Mouse (Mus musculus) kidney, adult 2 months (tissue): ENCODE measurements at regions not wholly inside any gene's neighbourhood (a gene's known extent, or its start where the extent isn't known, plus 50 kb on each side); places are given as distances from the start of the nearest gene placed in this dataset.
A peak's percentile ranks its signal among the peaks of the same experiment; 100 is the strongest.

Experiments
- DNase-seq: peaks from one replicate; pipeline ENCODE4 v3.0.0; 2021
- H3K27ac ChIP-seq: fragments of 200-500 bp; 2 replicates; pipeline ENCODE4 v1.5.1; 2012; ENCODE audit warnings: low read depth, low read length, control low read depth, inconsistent platforms; ENCODE audit not compliant: insufficient read depth
- H3K27me3 ChIP-seq: fragments of 200-500 bp; replicated peaks from 2 replicates; pipeline ENCODE4 v1.6.1; 2012; ENCODE audit warnings: mild to moderate bottlenecking, moderate library complexity, low read length, inconsistent platforms; ENCODE audit not compliant: control insufficient read depth, insufficient read depth
- H3K36me3 ChIP-seq: fragments of 200-500 bp; 2 replicates; pipeline ENCODE4 v1.6.1; 2012; ENCODE audit warnings: mild to moderate bottlenecking, moderate library complexity, low read length, inconsistent platforms; ENCODE audit not compliant: control insufficient read depth, insufficient read depth
- H3K4me1 ChIP-seq: fragments of 200-500 bp; 2 replicates; pipeline ENCODE4 v1.6.1; 2011; ENCODE audit warnings: low read length; ENCODE audit not compliant: control insufficient read depth, insufficient read depth
- H3K4me3 ChIP-seq: fragments of 200-500 bp; 2 replicates; pipeline ENCODE4 v1.5.1; 2011; ENCODE audit warnings: mild to moderate bottlenecking, low read depth, low read length, control low read depth; ENCODE audit not compliant: insufficient read depth
- CTCF ChIP-seq: fragments of 200-500 bp; conservative IDR thresholded peaks from 2 replicates; pipeline ENCODE4 v1.5.1; 2011; ENCODE audit warnings: low read depth, mild to moderate bottlenecking, control low read depth, low read length, moderate library complexity, mixed read lengths; ENCODE audit not compliant: insufficient read depth, insufficient read length
- POLR2A ChIP-seq: fragments of 200-500 bp; IDR thresholded peaks from one replicate; pipeline ENCODE4 v1.6.1; 2011; ENCODE audit warnings: low read depth, low read length, control low read depth
- WGBS: fragments of 180-500 bp; shearing (Covaris S2); methylation state at CpG from one replicate; pipeline ENCODE4 v1.1.7; 2018; 5-methylcytosine and 5-hydroxymethylcytosine counted together

GRCm38 (mm10) chr1:76200906-76201305 lies 654.8 kb downstream of the Slc4a3 start:
- no peaks in the 10 kb centered on the region for H3K4me1 ChIP-seq
- H3K27ac ChIP-seq = no peak overlapping the region
- DNase-seq = no peak
- H3K27me3 ChIP-seq = no peaks in the 10 kb centered on the region
- TF ChIP-seq CTCF = no peak
- no peak for TF ChIP-seq POLR2A
- WGBS = 74% methylated on average over 3 of the region's 3 CpGs
- H3K4me3 ChIP-seq = no peak overlapping the region
- no peaks in the 10 kb centered on the region for H3K36me3 ChIP-seq

GRCm38 (mm10) chr1:76212486-76212885 lies 666.4 kb downstream of the Slc4a3 start:
- no peak for TF ChIP-seq POLR2A
- 94% methylated on average over 5 of the region's 5 CpGs for WGBS

GRCm38 (mm10) chr1:76244721-76245120 lies 698.7 kb downstream of the Slc4a3 start:
- no peak for DNase-seq
- no peaks in the 10 kb centered on the region for H3K36me3 ChIP-seq
- whole genome bisulfite sequencing = 71% methylated on average over 3 of the region's 3 CpGs

More at GRCm38 (mm10) chr1:76212486-76212885, 666.4 kb downstream of the Slc4a3 start:
- no peaks in the 10 kb centered on the region for H3K4me1 ChIP-seq
- H3K27ac ChIP-seq = no peak overlapping the region
- no peak overlapping the region for H3K4me3 ChIP-seq
- DNase-seq = no peak
- H3K36me3 ChIP-seq = no peaks in the 10 kb centered on the region
- no peaks in the 10 kb centered on the region for H3K27me3 ChIP-seq

GRCm38 (mm10) chr1:76246181-76246796 lies 700.2 kb downstream of the Slc4a3 start:
- no peaks in the 10 kb centered on the region for H3K27me3 ChIP-seq
- WGBS = 65% methylated on average over 8 of the region's 8 CpGs
- H3K4me3 ChIP-seq = no peak overlapping the region
- no peaks in the 10 kb centered on the region for H3K4me1 ChIP-seq
- no peak for DNase-seq
- H3K36me3 ChIP-seq = no peaks in the 10 kb centered on the region
- H3K27ac ChIP-seq = no peak overlapping the region
- TF ChIP-seq CTCF (no peak), POLR2A (no peak)

More at GRCm38 (mm10) chr1:76244721-76245120, 698.7 kb downstream of the Slc4a3 start:
- no peak overlapping the region for H3K27ac ChIP-seq
- no peak overlapping the region for H3K4me3 ChIP-seq
- TF ChIP-seq CTCF = no peak
- no peak for TF ChIP-seq POLR2A
- no peaks in the 10 kb centered on the region for H3K27me3 ChIP-seq
- no peaks in the 10 kb centered on the region for H3K4me1 ChIP-seq

- Histone ChIP-seq H3K36me3 (no peaks in the 10 kb centered on the region), H3K4me3 (no peak overlapping the region), H3K4me1 (no peaks in the 10 kb centered on the region), H3K27ac (no peak overlapping the region), H3K27me3 (no peaks in the 10 kb centered on the region)
- WGBS = 57% methylated on average over 8 of the region's 8 CpGs
- DNase-seq = no peak
- TF ChIP-seq POLR2A (no peak), CTCF (no peak)
These were observed 701.1 kb downstream of the Slc4a3 start for GRCm38 (mm10) chr1:76247126-76247525.

GRCm38 (mm10) chr1:76258217-76258616 lies 712.2 kb downstream of the Slc4a3 start:
- TF ChIP-seq CTCF = no peak
- TF ChIP-seq POLR2A = no peak
- H3K4me3 ChIP-seq = no peak overlapping the region
- DNase-seq = no peak
- no peaks in the 10 kb centered on the region for H3K36me3 ChIP-seq
- H3K27me3 ChIP-seq = no peaks in the 10 kb centered on the region
- 33% methylated on average over 4 of the region's 4 CpGs for WGBS
- H3K27ac ChIP-seq = no peak overlapping the region
- H3K4me1 ChIP-seq = no peaks in the 10 kb centered on the region

- 12% methylated on average over 7 of the region's 7 CpGs for WGBS
- TF ChIP-seq POLR2A (no peak), CTCF (no peak)
- DNase-seq = peak; percentile 10
- no peak overlapping the region for H3K27ac ChIP-seq
- no peaks in the 10 kb centered on the region for H3K27me3 ChIP-seq
- H3K36me3 ChIP-seq = no peaks in the 10 kb centered on the region
- 0 out of 2 replicates have a peak, but pooled peaks cover 3% of the 10 kb centered on the region for H3K4me1 ChIP-seq
- H3K4me3 ChIP-seq = no peak overlapping the region
These were observed 730.1 kb downstream of the Slc4a3 start for GRCm38 (mm10) chr1:76276148-76276547.

GRCm38 (mm10) chr1:76276624-76277023 lies 730.6 kb downstream of the Slc4a3 start:
- H3K27me3 ChIP-seq = no peaks in the 10 kb centered on the region
- no peak for TF ChIP-seq POLR2A
- no peak for TF ChIP-seq CTCF
- 0 out of 2 replicates have a peak, but pooled peaks cover 3% of the 10 kb centered on the region for H3K4me1 ChIP-seq
- no peak overlapping the region for H3K4me3 ChIP-seq
- no peaks in the 10 kb centered on the region for H3K36me3 ChIP-seq
- no peak for DNase-seq
- 16% methylated on average over 3 of the region's 3 CpGs for WGBS
- no peak overlapping the region for H3K27ac ChIP-seq
